Mouse (Mus musculus) heart, embryonic 14.5 days (tissue): Measurements from ENCODE around the gene Il1r1. TPM values are rescaled to one million over a fixed set of nuclear protein-coding genes. Genes with fewer than 3 reads are reported as not detected.

Experiments used
- ATAC-seq: fragments of 200-750 bp; cut with Nextera tagmentation; 2 replicates; pipeline ENCODE4 v1.8.0; 2017; ENCODE audit warnings: low read depth, moderate TSS enrichment; ENCODE audit not compliant: insufficient number of reproducible peaks, insufficient read depth, low FRiP score
- H3K27ac ChIP-seq, 2 experiments: fragments of 200-500 bp in 1 of 2; fragments of 300-500 bp in 1 of 2; sonication (generic) in 1 of 2; replicated peaks in 1 of 2; 2 replicates each; pipeline ENCODE4 v1.5.1; 2012 to 2014; ENCODE audit warnings: low read depth in 2 of 2, low read length in 2 of 2, control low read depth in 1 of 2, mild to moderate bottlenecking in 1 of 2, mixed read lengths in 1 of 2; ENCODE audit not compliant: control insufficient read depth in 1 of 2, insufficient read depth in 1 of 2
- H3K27me3 ChIP-seq: fragments of 300-500 bp; sonication (generic); 2 replicates; pipeline ENCODE4 v1.6.1; 2014; ENCODE audit warnings: mild to moderate bottlenecking, low read length, control low read depth; ENCODE audit not compliant: control insufficient read depth, insufficient read depth
- H3K36me3 ChIP-seq: fragments of 300-500 bp; sonication (generic); 2 replicates; pipeline ENCODE4 v1.6.1; 2014; ENCODE audit warnings: mild to moderate bottlenecking, control low read depth, low read length, mixed read lengths; ENCODE audit not compliant: control insufficient read depth, insufficient read depth
- H3K4me1 ChIP-seq, 2 experiments: fragments of 200-500 bp in 1 of 2; fragments of 300-500 bp in 1 of 2; sonication (generic) in 1 of 2; 2 replicates each; pipeline ENCODE4 v1.6.1; 2012 to 2014; ENCODE audit warnings: low read length in 2 of 2, control low read depth in 1 of 2, mixed read lengths in 1 of 2; ENCODE audit not compliant: control insufficient read depth in 2 of 2, insufficient read depth in 2 of 2
- H3K4me2 ChIP-seq: fragments of 300-500 bp; sonication (generic); 2 replicates; pipeline ENCODE4 v1.6.1; 2014; ENCODE audit warnings: mild to moderate bottlenecking, low read length
- H3K4me3 ChIP-seq, 2 experiments: fragments of 200-500 bp in 1 of 2; fragments of 300-500 bp in 1 of 2; sonication (generic) in 1 of 2; 2 replicates each; pipeline ENCODE4 v1.5.1; 2012 to 2014; ENCODE audit warnings: low read length in 2 of 2, mild to moderate bottlenecking in 2 of 2, control low read depth in 1 of 2, low read depth in 1 of 2, moderate library complexity in 1 of 2; ENCODE audit not compliant: control insufficient read depth in 1 of 2, insufficient read depth in 1 of 2
- H3K9ac ChIP-seq: fragments of 300-500 bp; sonication (generic); 2 replicates; pipeline ENCODE4 v1.6.1; 2014; ENCODE audit warnings: mild to moderate bottlenecking, low read length
- H3K9me3 ChIP-seq: fragments of 300-500 bp; sonication (generic); 2 replicates; pipeline ENCODE4 v1.6.1; 2016; ENCODE audit warnings: low read length, control low read depth; ENCODE audit not compliant: control insufficient read depth
- WGBS: fragments of 180-500 bp; shearing (Covaris S2); extraction: QIAGEN DNeasy Blood & Tissue Kit; methylation state at CpG from one replicate; pipeline ENCODE4 v1.1.7; 2014; 5-methylcytosine and 5-hydroxymethylcytosine counted together
- polyA plus RNA-seq: library from polyadenylated mRNA; unstranded; fragments of >200 nt; fragmentation: Nextera tagmentation; extraction: Ambion mirVana; gene quantifications from 2 replicates; pipeline ENCODE4 v1.2.1, GENCODE M21; 2014

The Il1r1 gene
- polyA plus RNA-seq, 1 experiment from 2014 or later: 8.4 TPM

DNA sequence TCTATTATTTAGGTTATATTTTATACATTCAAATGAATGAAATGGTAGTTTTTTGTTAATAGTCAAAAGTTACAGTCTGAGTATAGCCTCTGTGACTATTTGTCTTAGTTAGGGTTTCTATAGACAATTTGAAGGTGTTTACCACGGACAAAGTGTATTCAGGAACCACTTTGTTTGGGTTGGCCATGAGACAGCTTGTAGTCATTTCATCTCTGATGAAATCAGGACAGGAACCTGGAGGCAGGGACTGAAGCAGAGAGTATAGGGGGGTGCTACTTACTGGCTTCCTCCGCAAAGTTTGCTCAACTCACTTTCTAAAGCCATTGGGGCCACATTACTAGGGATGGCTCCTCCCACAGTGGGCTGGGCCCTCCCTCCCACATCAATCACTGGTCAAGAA is 86.7 kb downstream of the Il1r1 start:
- H3K27ac ChIP-seq: no peak overlapping the region
- H3K36me3 ChIP-seq: peaks cover 9% of the 10 kb centered on the region
- ATAC-seq: no peak
- H3K4me3 ChIP-seq: no peak overlapping the region
- H3K4me1 ChIP-seq: no peaks in the 10 kb centered on the region; a peak in 1 of 4 replicates
- WGBS: 85% methylated on average over 2 of the region's 2 CpGs
- no peak overlapping the region for H3K4me2 ChIP-seq
- H3K27me3 ChIP-seq: no peaks in the 10 kb centered on the region
- H3K9ac ChIP-seq: no peak overlapping the region
- H3K9me3 ChIP-seq: no peaks in the 10 kb centered on the region

DNA sequence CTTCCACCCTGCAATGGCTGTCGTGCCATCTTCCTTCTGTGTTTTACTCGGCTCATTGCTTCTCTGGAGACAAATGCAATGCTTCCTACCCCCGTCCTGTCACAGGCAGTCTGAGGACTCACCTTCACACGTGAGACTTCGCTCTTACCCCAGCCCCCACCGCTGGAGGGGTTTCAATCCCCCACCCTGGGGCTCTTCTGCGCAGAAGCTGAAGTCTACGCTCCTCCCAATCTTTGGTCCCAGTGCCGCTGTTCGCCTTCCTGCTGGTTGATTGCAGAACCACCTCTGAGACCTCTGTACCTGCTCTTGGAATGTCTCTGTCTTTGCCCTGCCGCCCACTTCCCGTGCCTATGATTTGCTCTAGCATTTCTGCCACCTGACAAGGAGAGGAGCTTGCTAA is 89.1 kb downstream of the Il1r1 start:
- H3K4me1 ChIP-seq: no peaks in the 10 kb centered on the region; a peak in 1 of 4 replicates
- no peak overlapping the region for H3K9ac ChIP-seq
- peaks cover 9% of the 10 kb centered on the region for H3K36me3 ChIP-seq
- H3K4me2 ChIP-seq: no peak overlapping the region
- H3K27ac ChIP-seq: no peak overlapping the region
- H3K27me3 ChIP-seq: no peaks in the 10 kb centered on the region
- ATAC-seq: no peak
- H3K4me3 ChIP-seq: no peak overlapping the region
- H3K9me3 ChIP-seq: no peaks in the 10 kb centered on the region
- WGBS: 76% methylated on average over 12 of the region's 12 CpGs

DNA sequence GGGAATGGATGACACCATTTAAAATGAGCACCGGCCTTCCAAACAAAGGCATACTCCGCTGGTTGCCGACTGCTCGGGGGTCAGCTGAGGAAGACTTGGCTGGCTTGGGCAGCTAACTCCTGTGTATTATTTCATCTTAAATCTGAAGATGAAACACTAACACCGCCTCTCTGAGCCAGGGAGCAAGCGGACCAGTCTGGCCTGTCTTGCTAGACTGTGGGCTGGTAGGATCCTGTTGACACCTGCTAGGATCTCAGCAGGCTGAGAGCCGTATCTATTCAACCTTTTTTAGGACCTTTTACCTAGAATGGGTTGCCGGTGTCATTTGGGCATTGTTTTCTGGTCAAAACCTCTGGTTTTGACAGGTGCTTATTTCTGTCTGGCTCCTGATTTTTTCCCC is 92.8 kb downstream of the Il1r1 start:
- Histone ChIP-seq H3K9ac (no peak overlapping the region), H3K4me3 (no peak overlapping the region), H3K36me3 (peaks cover 9% of the 10 kb centered on the region), H3K9me3 (no peaks in the 10 kb centered on the region), H3K4me2 (no peak overlapping the region), H3K27ac (no peak overlapping the region), H3K4me1 (no peaks in the 10 kb centered on the region; a peak in 1 of 4 replicates), H3K27me3 (no peaks in the 10 kb centered on the region)
- 87% methylated on average over 8 of the region's 8 CpGs for WGBS
- ATAC-seq: no peak

DNA sequence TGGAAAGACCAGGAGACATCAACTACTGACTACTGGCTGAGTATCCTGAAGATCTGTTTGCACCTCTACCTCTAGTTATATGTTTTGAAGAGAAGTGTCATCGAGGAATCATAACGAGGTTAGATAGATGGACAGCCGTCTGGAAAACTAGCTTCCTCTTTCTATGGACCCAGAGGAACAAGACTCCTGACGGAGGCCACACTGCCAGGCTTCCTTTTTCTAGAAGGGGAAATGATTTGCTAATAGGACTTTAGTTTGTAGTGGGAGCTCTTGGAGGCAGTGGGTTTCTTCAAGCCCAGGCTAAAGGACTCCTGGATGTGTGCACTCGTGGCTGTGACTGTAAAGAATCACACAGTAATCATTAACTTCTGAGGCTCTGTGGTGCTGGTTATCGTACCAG is 96.9 kb downstream of the Il1r1 start:
- no peaks in the 10 kb centered on the region for H3K9me3 ChIP-seq
- no peak overlapping the region for H3K9ac ChIP-seq
- peaks cover 3 to 5% of the 10 kb centered on the region in 2 experiments; a peak in 1 of 4 replicates for H3K4me1 ChIP-seq
- no peaks in the 10 kb centered on the region for H3K36me3 ChIP-seq
- no peak overlapping the region for H3K4me2 ChIP-seq
- H3K4me3 ChIP-seq: no peak overlapping the region
- 77% methylated on average over 6 of the region's 6 CpGs for WGBS
- no peak for ATAC-seq
- peaks cover 11% of the 10 kb centered on the region for H3K27me3 ChIP-seq
- H3K27ac ChIP-seq: no peak overlapping the region

DNA sequence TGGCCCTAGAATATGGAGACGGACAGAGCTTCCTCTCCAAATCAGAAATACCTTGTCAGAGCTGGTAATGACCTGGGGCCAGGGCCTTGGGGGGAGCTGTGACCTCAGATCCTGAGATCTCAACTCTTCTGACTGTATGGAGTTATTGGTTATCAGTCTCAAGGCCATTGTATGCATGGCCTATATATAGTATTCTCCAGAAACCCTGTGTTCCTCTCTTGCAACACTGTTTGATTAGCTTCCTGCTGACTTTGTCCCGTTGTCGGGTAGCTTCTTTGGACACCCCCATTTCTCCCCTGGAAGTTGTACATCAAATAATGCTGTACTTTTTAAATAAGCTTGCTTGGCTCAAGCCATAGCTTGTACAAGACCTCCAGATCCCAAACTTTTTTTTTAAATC is 97.7 kb downstream of the Il1r1 start:
- H3K4me3 ChIP-seq: no peak overlapping the region
- H3K4me1 ChIP-seq: peaks cover 3 to 5% of the 10 kb centered on the region in 2 experiments; a peak in 1 of 4 replicates
- H3K4me2 ChIP-seq: no peak overlapping the region
- H3K9me3 ChIP-seq: no peaks in the 10 kb centered on the region
- no peak overlapping the region for H3K9ac ChIP-seq
- no peaks in the 10 kb centered on the region for H3K36me3 ChIP-seq
- 80% methylated on average over 3 of the region's 3 CpGs for WGBS
- ATAC-seq: no peak
- peaks cover 17% of the 10 kb centered on the region for H3K27me3 ChIP-seq
- H3K27ac ChIP-seq: no peak overlapping the region

DNA sequence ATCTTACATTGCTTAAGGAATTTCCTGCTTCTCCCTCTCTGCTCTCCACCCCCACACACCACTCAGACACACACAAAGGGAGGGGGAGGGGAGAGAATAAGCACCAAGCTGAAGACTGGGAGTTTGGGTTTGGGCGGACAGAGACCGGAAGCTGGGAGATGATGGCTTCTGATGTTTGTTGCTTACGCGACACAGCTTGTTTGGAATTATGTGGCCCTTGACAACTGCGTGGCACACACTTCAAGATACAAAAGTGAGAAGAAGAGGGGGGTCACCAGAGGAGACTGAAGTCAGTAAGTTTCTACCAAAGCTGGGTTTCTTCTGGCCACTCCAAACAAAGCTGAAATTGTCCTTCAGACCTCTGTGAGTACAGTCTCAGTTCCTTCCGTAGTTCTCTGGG is 99.6 kb downstream of the Il1r1 start, which contains the start of gene Il1rl2:
TSS of gene Il1rl2 (plus strand) at position 154 of the 400 bp plus-strand sequence.
- Histone ChIP-seq H3K36me3 (no peaks in the 10 kb centered on the region), H3K27ac (peak within 1 kb of the TSS in 1 of 2 experiments; percentile 37; a peak in 1 of 4 replicates), H3K9me3 (no peaks in the 10 kb centered on the region), H3K9ac (peak within 1 kb of the TSS; percentile 42), H3K4me1 (peaks cover 3 to 5% of the 10 kb centered on the region in 2 experiments; a peak in 1 of 4 replicates), H3K4me2 (peak within 1 kb of the TSS; percentile 70), H3K27me3 (peaks cover 17% of the 10 kb centered on the region), H3K4me3 (peak within 1 kb of the TSS; percentile 41 to 59)
- whole genome bisulfite sequencing: 35% methylated on average over 6 of the region's 6 CpGs
- ATAC-seq: no peak

DNA sequence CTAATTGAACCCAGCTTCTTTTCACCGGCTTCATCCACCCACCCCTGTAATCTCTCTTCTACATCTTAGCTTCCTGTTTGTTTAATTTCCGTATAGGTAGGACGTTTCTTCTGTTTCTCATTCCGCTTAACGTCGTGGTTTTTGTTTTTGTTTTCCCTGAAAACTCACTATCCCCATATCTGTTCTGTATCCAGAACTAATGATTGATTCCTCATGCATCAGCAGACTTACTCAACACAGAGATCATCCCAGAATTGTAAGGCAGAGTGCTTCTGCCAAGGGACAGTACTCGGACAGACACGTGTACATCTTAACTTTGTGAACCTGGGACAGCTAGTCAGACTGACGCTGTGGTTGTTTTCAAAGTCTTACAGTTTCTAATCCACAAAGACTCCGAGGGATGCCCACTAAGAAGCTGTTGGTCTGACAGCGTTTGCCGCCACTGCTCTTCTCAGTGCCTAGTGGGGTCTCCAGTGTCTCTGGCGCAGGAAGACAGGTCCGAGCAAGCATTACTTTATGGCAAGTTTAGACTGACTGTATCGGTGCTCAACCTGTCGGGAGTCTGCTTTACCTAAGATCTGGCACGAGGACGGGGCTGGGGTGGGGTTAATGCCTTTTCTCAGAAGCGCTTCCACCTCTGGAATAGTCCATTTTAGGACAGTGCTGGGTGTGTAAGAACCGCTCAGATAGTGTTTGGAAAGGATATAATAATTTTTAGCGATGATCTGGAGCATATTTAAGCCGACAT is 100.2 kb downstream of the Il1r1 start:
- Histone ChIP-seq H3K9me3 (no peaks in the 10 kb centered on the region), H3K4me3 (peak overlapping the region; percentile 41 to 59), H3K27ac (no peak overlapping the region), H3K9ac (peak overlapping the region; percentile 42), H3K36me3 (no peaks in the 10 kb centered on the region), H3K27me3 (peaks cover 17% of the 10 kb centered on the region), H3K4me1 (peaks cover 3 to 5% of the 10 kb centered on the region in 2 experiments; a peak in 1 of 4 replicates), H3K4me2 (peak overlapping the region; percentile 70)
- WGBS: 9% methylated on average over 22 of the region's 22 CpGs
- no peak for ATAC-seq
